Mouse (Mus musculus) forebrain, postnatal 0 days (tissue): ENCODE results near the gene Golga5. TPM values are rescaled to one million over a fixed set of nuclear protein-coding genes. Genes with fewer than 3 reads are reported as not detected.

Experiments used
- ATAC-seq: fragments of 200-750 bp; cut with Nextera tagmentation; 2 replicates; pipeline ENCODE4 v1.8.0; 2017; ENCODE audit warnings: mild to moderate bottlenecking, moderate library complexity
- DNase-seq: peaks from one replicate; pipeline ENCODE4 v3.0.0-alpha.2; 2015
- H3K27ac ChIP-seq: fragments of 300-500 bp; sonication (generic); 2 replicates; pipeline ENCODE4 v1.5.1; 2014; ENCODE audit warnings: low read depth, mild to moderate bottlenecking, antibody characterized with exemption, low read length, moderate library complexity, mixed read lengths
- H3K27me3 ChIP-seq: fragments of 300-500 bp; sonication (generic); 2 replicates; pipeline ENCODE4 v1.6.1; 2014; ENCODE audit warnings: mild to moderate bottlenecking, low read length, mixed read lengths; ENCODE audit not compliant: insufficient read depth
- H3K36me3 ChIP-seq: fragments of 300-500 bp; sonication (generic); 2 replicates; pipeline ENCODE4 v1.6.1; 2014; ENCODE audit warnings: mild to moderate bottlenecking, moderate library complexity; ENCODE audit not compliant: insufficient read depth
- H3K4me1 ChIP-seq: fragments of 300-500 bp; sonication (generic); 2 replicates; pipeline ENCODE4 v1.6.1; 2014; ENCODE audit warnings: antibody characterized with exemption; ENCODE audit not compliant: insufficient read depth
- H3K4me2 ChIP-seq: fragments of 300-500 bp; sonication (generic); 2 replicates; pipeline ENCODE4 v1.6.1; 2014; ENCODE audit warnings: low read depth, mild to moderate bottlenecking, moderate library complexity
- H3K4me3 ChIP-seq: fragments of 300-500 bp; sonication (generic); 2 replicates; pipeline ENCODE4 v1.5.1; 2014; ENCODE audit warnings: low read depth, low read length, mixed read lengths
- H3K9ac ChIP-seq: fragments of 300-500 bp; sonication (generic); 2 replicates; pipeline ENCODE4 v1.6.1; 2014; ENCODE audit warnings: mild to moderate bottlenecking
- H3K9me3 ChIP-seq: fragments of 300-500 bp; sonication (generic); 2 replicates; pipeline ENCODE4 v1.6.1; 2016; ENCODE audit warnings: low read length
- CTCF ChIP-seq: sonication (generic); IDR thresholded peaks from 2 replicates; pipeline ENCODE4 v1.5.1; 2016; ENCODE audit warnings: antibody characterized with exemption, control low read depth, low read depth
- WGBS: fragments of 180-500 bp; shearing (Covaris S2); extraction: QIAGEN DNeasy Blood & Tissue Kit; methylation state at CpG from one replicate; pipeline ENCODE4 v1.1.7; 2014; 5-methylcytosine and 5-hydroxymethylcytosine counted together
- polyA plus RNA-seq: library from polyadenylated mRNA; unstranded; fragments of >200 nt; fragmentation: Nextera tagmentation; extraction: Ambion mirVana; gene quantifications from 2 replicates; pipeline ENCODE4 v1.2.1, GENCODE M21; 2015
- total RNA-seq: library from RNA; depleted of rRNA; stranded (reverse); fragments of >200 nt; gene quantifications from 2 replicates; pipeline ENCODE4 v1.2.3, GENCODE M21; 2014

Golga5 gene
- total and polyA plus RNA-seq, 2 experiments from 2014 or later, result 25.6 to 34.9 TPM

DNA sequence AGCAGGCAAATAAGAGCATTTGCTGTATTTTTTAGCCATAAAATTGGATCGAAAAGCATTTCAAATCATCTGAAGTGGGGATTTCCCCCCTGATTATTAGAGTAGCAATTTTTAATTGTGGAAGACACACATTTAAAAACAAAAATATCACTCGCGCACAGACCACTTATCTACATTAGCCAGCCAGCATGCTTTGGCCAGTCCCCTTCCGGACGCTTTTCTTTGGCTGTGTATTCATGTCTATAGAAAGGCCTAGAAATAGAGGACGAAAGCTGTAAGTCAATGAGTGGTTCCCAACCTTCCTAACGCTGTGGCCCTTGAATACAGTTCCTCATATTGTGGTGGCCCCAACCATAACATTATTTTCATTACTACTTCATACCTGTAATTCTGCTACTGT is 37.0 kb downstream of the Golga5 start:
- DNase-seq (no peak), ATAC-seq (no peak)
- H3K4me2 ChIP-seq, result no peak overlapping the region
- WGBS, result 90% methylated on average over 7 of the region's 7 CpGs
- no peaks in the 10 kb centered on the region for H3K36me3 ChIP-seq
- no peak overlapping the region for H3K27ac ChIP-seq
- no peak overlapping the region for H3K9ac ChIP-seq
- TF ChIP-seq CTCF, result no peak
- H3K4me1 ChIP-seq, result 0 out of 2 replicates have a peak, but pooled peaks cover 3% of the 10 kb centered on the region
- H3K27me3 ChIP-seq, result no peaks in the 10 kb centered on the region
- no peak overlapping the region for H3K4me3 ChIP-seq
- H3K9me3 ChIP-seq, result no peaks in the 10 kb centered on the region

DNA sequence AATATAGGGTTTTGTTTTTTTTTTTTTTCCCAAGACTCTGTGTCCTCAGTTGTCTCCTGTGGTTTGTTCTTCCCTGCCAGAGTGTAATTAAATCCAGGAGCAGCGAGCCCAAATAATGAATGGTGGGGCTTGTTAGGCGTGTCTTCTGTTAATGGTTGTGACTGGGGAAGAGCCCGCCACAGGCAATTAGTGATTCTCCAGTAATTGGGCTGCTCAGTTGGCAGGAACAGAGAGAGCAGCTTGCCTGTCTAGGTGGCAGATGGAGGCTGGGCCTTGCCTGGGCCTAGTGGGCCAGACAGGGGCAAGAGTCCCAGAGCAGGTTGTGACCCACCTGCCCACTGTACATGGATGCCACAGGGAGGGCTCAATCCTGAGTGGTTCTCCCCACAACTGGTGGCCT is 42.4 kb downstream of the Golga5 start:
- H3K9ac ChIP-seq, result no peak overlapping the region
- no peak overlapping the region for H3K4me3 ChIP-seq
- H3K27ac ChIP-seq, result peak overlapping the region; percentile 64; the same call in 1 of the 2 replicates
- DNase-seq (peak; percentile 84), ATAC-seq (peak; percentile 90)
- TF ChIP-seq CTCF, result no peak
- WGBS, result 9% methylated on average over 3 of the region's 3 CpGs
- H3K27me3 ChIP-seq, result no peaks in the 10 kb centered on the region
- 0 out of 2 replicates have a peak, but pooled peaks cover 10% of the 10 kb centered on the region for H3K4me1 ChIP-seq
- H3K9me3 ChIP-seq, result no peaks in the 10 kb centered on the region
- no peaks in the 10 kb centered on the region for H3K36me3 ChIP-seq
- no peak overlapping the region for H3K4me2 ChIP-seq

DNA sequence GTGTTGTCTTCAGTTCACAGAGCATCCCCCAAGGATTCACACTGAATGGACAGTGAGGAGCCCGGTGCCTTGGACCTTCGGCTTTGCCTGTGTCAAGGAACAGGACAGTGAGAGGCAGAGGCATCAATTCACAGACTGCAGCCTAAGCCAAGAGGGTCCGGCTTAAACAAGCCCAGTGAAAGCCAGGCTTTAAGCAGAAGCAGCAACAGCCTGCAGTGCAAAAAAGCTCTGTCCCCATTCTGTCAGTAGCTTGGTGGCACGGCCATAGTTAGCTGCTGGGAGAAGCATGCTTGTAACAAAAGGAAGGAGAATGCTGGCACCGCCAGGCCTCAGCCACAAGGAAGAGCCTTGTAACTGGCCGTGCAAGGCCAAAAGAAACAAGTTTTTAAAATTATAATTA is 45.2 kb downstream of the Golga5 start:
- 31% methylated on average over 6 of the region's 6 CpGs for WGBS
- no peak overlapping the region for H3K9ac ChIP-seq
- H3K4me2 ChIP-seq, result no peak overlapping the region
- TF ChIP-seq CTCF, result no peak
- H3K27ac ChIP-seq, result peak overlapping the region; percentile 30
- H3K4me1 ChIP-seq, result 0 out of 2 replicates have a peak, but pooled peaks cover 10% of the 10 kb centered on the region
- DNase-seq, result no peak
- no peaks in the 10 kb centered on the region for H3K36me3 ChIP-seq
- H3K27me3 ChIP-seq, result no peaks in the 10 kb centered on the region
- no peaks in the 10 kb centered on the region for H3K9me3 ChIP-seq
- peak; percentile 12; the same call in 1 of the 2 replicates for ATAC-seq
- H3K4me3 ChIP-seq, result no peak overlapping the region

DNA sequence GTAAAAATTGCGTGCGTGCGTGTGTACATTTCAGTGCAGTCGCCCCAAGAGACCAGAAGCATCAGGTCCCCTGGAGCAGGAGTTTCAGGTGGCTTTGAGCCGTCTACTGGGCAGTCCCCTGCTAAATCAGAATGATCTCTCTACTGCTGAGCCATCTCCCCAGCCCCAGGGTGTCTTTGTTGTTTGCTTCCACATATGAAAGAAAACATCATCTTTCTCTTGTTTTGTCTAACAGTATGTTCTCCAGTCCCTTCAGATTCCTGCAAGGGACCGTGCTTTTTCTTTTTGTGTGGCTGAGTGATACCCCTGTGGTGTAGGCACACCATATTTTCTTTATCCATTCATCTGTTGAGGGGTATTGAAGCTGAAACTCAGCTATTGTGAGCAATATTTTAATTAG is 45.8 kb downstream of the Golga5 start:
- ATAC-seq (no peak; the same call in 1 of the 2 replicates), DNase-seq (no peak)
- no peak overlapping the region for H3K4me2 ChIP-seq
- H3K9me3 ChIP-seq, result no peaks in the 10 kb centered on the region
- H3K4me3 ChIP-seq, result no peak overlapping the region
- no peak for TF ChIP-seq CTCF
- H3K36me3 ChIP-seq, result no peaks in the 10 kb centered on the region
- H3K27me3 ChIP-seq, result no peaks in the 10 kb centered on the region
- H3K9ac ChIP-seq, result no peak overlapping the region
- peak overlapping the region; percentile 30; the same call in 1 of the 2 replicates for H3K27ac ChIP-seq
- WGBS, result 57% methylated on average over 6 of the region's 6 CpGs
- 0 out of 2 replicates have a peak, but pooled peaks cover 10% of the 10 kb centered on the region for H3K4me1 ChIP-seq

DNA sequence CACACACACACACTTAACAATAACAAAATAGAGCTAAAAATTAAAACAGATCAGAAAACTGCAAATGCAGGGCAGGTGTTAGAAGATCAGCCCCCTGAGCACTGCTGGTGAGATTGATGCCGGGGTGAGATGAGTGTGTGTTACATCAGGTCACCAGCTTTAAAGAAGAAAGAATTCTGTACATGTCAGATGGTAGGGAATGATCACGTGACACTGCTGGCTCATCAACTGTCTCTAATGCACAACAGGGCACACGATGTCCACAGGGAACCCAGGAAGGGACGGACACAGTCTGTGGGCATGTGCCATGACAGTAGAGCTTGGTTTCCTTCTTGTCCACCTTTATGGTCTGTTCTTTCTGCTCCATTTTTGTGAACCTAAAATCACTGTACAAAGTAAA is 47.2 kb downstream of the Golga5 start:
- Histone ChIP-seq H3K4me1 (0 out of 2 replicates have a peak, but pooled peaks cover 5% of the 10 kb centered on the region), H3K36me3 (no peaks in the 10 kb centered on the region), H3K4me3 (no peak overlapping the region), H3K27ac (no peak overlapping the region), H3K27me3 (no peaks in the 10 kb centered on the region), H3K9ac (no peak overlapping the region), H3K9me3 (no peaks in the 10 kb centered on the region), H3K4me2 (no peak overlapping the region)
- no peak for DNase-seq
- no peak for ATAC-seq
- no peak for TF ChIP-seq CTCF
- 81% methylated on average over 4 of the region's 4 CpGs for WGBS

DNA sequence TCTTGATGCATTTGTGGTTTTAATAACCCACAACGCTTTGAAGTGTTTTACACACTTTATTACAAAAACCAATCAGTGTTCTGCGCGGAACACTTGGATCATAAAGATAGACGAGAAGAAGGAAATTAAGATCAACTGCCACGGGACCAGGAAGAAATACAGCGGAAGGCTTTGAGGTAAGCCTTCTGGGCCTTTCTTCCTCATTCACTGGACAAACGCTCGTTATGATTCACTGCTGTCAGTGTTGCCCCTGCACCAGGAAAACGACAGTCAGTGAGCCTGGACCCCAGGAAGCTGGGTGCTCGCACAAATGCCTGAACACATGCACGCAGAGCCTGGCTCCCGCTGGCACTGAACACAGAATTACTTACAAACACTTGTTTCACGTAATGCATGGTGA is 48.7 kb downstream of the Golga5 start:
- TF ChIP-seq CTCF, result no peak

DNA sequence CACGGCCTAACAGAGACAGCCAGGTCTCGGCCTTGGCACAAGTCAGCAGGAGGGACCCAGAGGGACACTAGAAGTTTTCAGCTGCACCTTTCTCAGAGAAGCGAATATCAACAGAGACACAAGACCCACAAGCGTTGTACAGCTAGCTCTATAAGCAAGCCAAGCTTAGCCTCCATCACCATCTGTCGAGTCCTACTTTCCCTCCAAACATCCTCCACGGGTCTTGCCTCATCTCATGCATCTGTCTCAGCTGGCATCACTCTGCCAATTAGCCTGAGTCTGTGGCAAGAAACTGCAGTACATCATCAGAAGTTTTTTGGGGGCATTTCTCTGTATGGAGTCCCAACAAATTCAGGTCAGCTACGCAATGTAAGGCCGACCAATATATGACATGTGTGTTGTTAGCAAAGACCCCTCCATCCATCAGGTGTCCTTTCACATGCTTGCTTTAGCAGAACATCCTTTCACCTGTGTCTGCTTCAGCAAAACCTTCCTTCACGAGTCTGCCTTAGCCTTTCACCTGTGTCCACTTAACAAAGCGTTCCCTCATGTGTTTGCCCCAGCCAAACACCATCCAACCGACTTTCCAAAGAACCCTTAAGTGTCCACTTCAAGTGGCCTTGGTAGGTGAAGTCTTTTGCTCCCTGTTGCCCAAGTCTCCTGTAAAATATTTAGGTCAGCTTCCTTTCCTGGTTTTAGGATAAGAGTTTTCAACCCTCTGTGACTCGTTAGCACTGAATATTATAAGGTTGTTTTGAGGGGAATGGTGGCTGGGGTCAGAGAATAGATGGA is 51.2 kb downstream of the Golga5 start:
- Histone ChIP-seq H3K9me3 (no peaks in the 10 kb centered on the region), H3K4me1 (no peaks in the 10 kb centered on the region), H3K4me2 (no peak overlapping the region), H3K9ac (no peak overlapping the region), H3K4me3 (no peak overlapping the region), H3K27ac (no peak overlapping the region), H3K36me3 (no peaks in the 10 kb centered on the region), H3K27me3 (no peaks in the 10 kb centered on the region)
- no peak for TF ChIP-seq CTCF
- WGBS, result 88% methylated on average over 12 of the region's 12 CpGs
- ATAC-seq (no peak), DNase-seq (no peak)

More for the DNA sequence above, 48.7 kb downstream of the Golga5 start:
- no peak for ATAC-seq
- Histone ChIP-seq H3K4me2 (no peak overlapping the region), H3K36me3 (no peaks in the 10 kb centered on the region), H3K9me3 (no peaks in the 10 kb centered on the region), H3K27ac (no peak overlapping the region), H3K9ac (no peak overlapping the region), H3K4me1 (no peaks in the 10 kb centered on the region), H3K27me3 (no peaks in the 10 kb centered on the region), H3K4me3 (no peak overlapping the region)
- DNase-seq, result no peak
- WGBS, result 60% methylated on average over 13 of the region's 13 CpGs
